Mouse (Mus musculus) small intestine, adult 2 months (tissue): ENCODE results near the gene Soat1.

Experiments used
- CTCF ChIP-seq: fragments of 200-500 bp; IDR thresholded peaks from 2 replicates; pipeline ENCODE4 v1.5.1; 2012; ENCODE audit warnings: low read depth, mild to moderate bottlenecking, control low read depth, inconsistent platforms, low read length, moderate library complexity, mixed read lengths; ENCODE audit not compliant: insufficient replicate concordance, insufficient read length; ENCODE audit errors: extremely low read depth
- POLR2A ChIP-seq: fragments of 200-500 bp; IDR thresholded peaks from 2 replicates; pipeline ENCODE4 v1.6.1; 2012; ENCODE audit warnings: low read depth, mild to moderate bottlenecking, control low read depth, inconsistent platforms, low read length, moderate library complexity

DNA sequence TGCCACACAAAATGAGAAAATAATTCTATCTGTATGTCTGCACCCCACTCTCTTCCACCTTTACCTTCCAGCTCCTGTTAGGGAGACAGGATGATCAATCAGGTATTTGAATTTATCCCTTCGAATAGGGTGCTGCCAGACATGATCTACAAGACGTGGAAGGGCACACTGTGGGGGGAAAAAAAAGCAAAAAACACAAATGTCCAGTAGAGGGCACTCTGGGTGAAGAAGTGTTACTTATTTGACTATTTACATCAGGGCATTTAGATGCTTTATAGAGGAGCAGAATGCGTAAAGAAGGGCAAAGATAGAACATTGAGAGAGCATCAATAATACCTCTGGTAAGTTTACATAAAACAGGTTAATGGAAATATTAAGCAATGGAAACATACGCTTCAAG is 56.0 kb downstream of the Soat1 start:
- TF ChIP-seq CTCF (no peak), POLR2A (no peak)
